Mouse (Mus musculus): ENCODE results near the gene Lat2.

GRCm38 (mm10) chr5:134615380-134615779 lies 555 bp upstream of the Lat2 start:
- TF ChIP-seq CTCF (conservative IDR thresholded peaks at IDR 0.05; ENCODE audit: insufficient read depth, insufficient read length, low read depth, low read length) (no peak), POLR2A (IDR thresholded peaks at IDR 0.05; ENCODE audit: low read depth, low read length) (no peak)
